Mouse (Mus musculus): ENCODE results near the gene Gdf5.

Gene Gdf5

GRCm38 (mm10) chr2:155894307-155895045, 50.7 kb downstream of the Gdf5 start:
- TF ChIP-seq POU5F1 (IDR thresholded peaks at IDR 0.05; ENCODE audit: borderline replicate concordance, low read length): no peak
- TF ChIP-seq NANOG (IDR thresholded peaks at IDR 0.05; ENCODE audit: borderline replicate concordance, low read length): no peak
- no peak for TF ChIP-seq CTCF (conservative IDR thresholded peaks at IDR 0.05; ENCODE audit: low read length)
- H3K9me3 ChIP-seq (ENCODE audit: low read length): no peaks in the 10 kb centered on the region
- no peak overlapping the region for H3K4me3 ChIP-seq (replicated peaks; ENCODE audit: low read length)
- peaks cover 56% of the 10 kb centered on the region for H3K36me3 ChIP-seq (ENCODE audit: insufficient read depth, low read length)
- H3K27me3 ChIP-seq (ENCODE audit: insufficient read depth, low read length): no peaks in the 10 kb centered on the region
- 0 out of 2 replicates have a peak, but pooled peaks cover 4% of the 10 kb centered on the region for H3K4me1 ChIP-seq (replicated peaks; ENCODE audit: low read depth, low read length)
